Mouse (Mus musculus): ENCODE measurements around the gene Meig1. TPM values are rescaled to one million over a fixed set of nuclear protein-coding genes. Genes with fewer than 3 reads are reported as not detected.

Gene Meig1
- total RNA-seq (2014; fragmentation: Nextera tagmentation) = not detected in 2 replicates
- total RNA-seq (2017) = not detected in 2 replicates
- not detected in 2 replicates for polyA plus RNA-seq (2012)

DNA sequence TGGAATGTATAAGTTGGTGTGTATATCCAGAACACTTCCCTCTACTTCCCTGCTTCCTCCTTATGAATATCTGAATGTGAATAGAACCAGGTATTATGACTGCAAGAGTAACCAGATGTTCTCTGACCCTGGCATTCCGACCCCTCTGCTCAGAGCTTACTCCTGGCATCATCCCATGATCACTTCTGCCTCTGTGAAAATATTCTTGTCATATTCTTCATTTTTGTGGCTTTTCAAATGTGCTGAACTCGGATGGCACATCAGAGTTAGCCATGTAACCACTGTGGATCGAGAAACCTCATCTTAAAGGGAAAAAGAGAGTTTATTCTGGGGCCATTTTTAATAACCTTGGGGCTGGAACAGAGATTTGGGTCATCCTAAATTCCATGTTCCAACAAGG, at the start of gene Meig1:
Meig1 (minus strand) TSS at position 101 of the 400 bp plus-strand sequence.
- DNase-seq (ENCODE audit: low spot score) (no peak), ATAC-seq (ENCODE audit: extremely low read depth, insufficient number of reproducible peaks, low FRiP score, poor library complexity, severe bottlenecking) (no peak)
- Histone ChIP-seq H3K9me3 (replicated peaks) (no peaks in the 10 kb centered on the region), H3K4me1 (ENCODE audit: insufficient read depth, low read depth, low read length) (peaks cover 35% of the 10 kb centered on the region), H3K27me3 (ENCODE audit: insufficient read depth, low read length) (peaks cover 9% of the 10 kb centered on the region; the same call in 1 of the 2 replicates), H3K4me3 (ENCODE audit: low read depth, low read length) (no peak within 1 kb of the TSS; the same call in 1 of the 2 replicates), H3K36me3 (replicated peaks) (peaks cover 18% of the 10 kb centered on the region)
- TF ChIP-seq TAL1 (conservative IDR thresholded peaks at IDR 0.05; ENCODE audit: low read depth, low read length) (no peak), GATA2 (IDR thresholded peaks at IDR 0.05; ENCODE audit: borderline replicate concordance, low read depth, low read length) (no peak)

DNA sequence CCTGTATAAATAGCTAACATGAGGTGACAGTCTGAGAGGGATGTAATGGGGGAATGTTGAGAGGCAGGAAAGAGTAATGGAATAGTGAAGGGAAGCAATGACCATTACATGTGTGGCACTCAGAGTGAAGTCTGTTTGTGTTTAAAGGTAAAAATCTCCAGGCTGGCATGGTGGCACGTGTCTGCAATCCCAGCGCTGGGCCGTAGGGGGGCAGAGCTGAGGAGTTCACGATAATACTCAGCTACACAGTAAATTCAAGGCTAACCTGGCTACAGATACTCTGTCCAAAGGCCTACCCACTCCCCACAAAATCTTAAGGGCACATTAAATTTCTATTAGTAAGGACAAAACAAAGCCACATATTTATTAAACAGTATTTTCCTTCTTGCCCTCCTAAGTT, 34.1 kb upstream of the Meig1 start:
- DNase-seq (ENCODE audit: low spot score) = no peak
- peaks cover 81% of the 10 kb centered on the region for H3K36me3 ChIP-seq (replicated peaks)
- peak; percentile 57; the same call in 1 of the 2 replicates for ATAC-seq (ENCODE audit: extremely low read depth, insufficient number of reproducible peaks, low FRiP score, poor library complexity, severe bottlenecking)

DNA sequence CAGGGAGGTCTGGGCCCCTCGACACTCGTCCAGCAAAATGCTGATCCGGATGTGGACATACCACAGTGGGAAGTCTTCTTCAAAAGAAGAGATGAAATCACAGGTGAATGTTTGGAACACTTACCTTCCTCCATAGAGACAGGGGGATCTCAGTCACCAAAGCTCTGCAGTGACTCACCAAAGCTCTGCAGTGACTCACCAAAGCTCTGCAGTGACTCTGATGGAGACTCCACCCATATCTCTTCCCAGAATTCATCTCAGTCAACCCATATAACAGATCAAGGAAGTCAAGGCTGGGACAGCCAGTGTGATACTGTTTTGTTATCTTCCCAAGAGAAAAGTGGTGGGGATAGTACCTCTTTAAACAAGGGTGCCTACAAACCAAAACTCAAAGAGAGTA, 30.6 kb upstream of the Meig1 start:
- Histone ChIP-seq H3K36me3 (replicated peaks) (peaks cover 91% of the 10 kb centered on the region), H3K4me1 (ENCODE audit: insufficient read depth, low read depth, low read length) (peaks cover 10% of the 10 kb centered on the region), H3K4me3 (ENCODE audit: low read depth, low read length) (no peak overlapping the region), H3K9me3 (replicated peaks) (no peaks in the 10 kb centered on the region), H3K27me3 (ENCODE audit: insufficient read depth, low read length) (no peaks in the 10 kb centered on the region)
- no peak for TF ChIP-seq GATA2 (IDR thresholded peaks at IDR 0.05; ENCODE audit: borderline replicate concordance, low read depth, low read length)
- no peak for TF ChIP-seq CTCF (IDR thresholded peaks at IDR 0.05; ENCODE audit: low read depth, low read length)
- TF ChIP-seq TAL1 (conservative IDR thresholded peaks at IDR 0.05; ENCODE audit: low read depth, low read length) = no peak
- TF ChIP-seq POLR2AphosphoS5 (IDR thresholded peaks at IDR 0.05; ENCODE audit: insufficient replicate concordance, low read depth, low read length) = no peak
- no peak for TF ChIP-seq GATA1 (IDR thresholded peaks at IDR 0.05; ENCODE audit: borderline replicate concordance, low read length)
- DNase-seq (ENCODE audit: low spot score) (no peak), ATAC-seq (ENCODE audit: extremely low read depth, insufficient number of reproducible peaks, low FRiP score, poor library complexity, severe bottlenecking) (no peak)

More for the DNA sequence above, 34.1 kb upstream of the Meig1 start:
- H3K4me3 ChIP-seq (ENCODE audit: low read depth, low read length) = no peak overlapping the region
- TF ChIP-seq CTCF (IDR thresholded peaks at IDR 0.05; ENCODE audit: low read depth, low read length) (0 out of 2 replicates have a peak, but pooled peaks have one; percentile 23), GATA1 (IDR thresholded peaks at IDR 0.05; ENCODE audit: borderline replicate concordance, low read length) (no peak)
- H3K27me3 ChIP-seq (ENCODE audit: insufficient read depth, low read length) = no peaks in the 10 kb centered on the region
- H3K9me3 ChIP-seq (replicated peaks) = no peaks in the 10 kb centered on the region
- H3K4me1 ChIP-seq (ENCODE audit: insufficient read depth, low read depth, low read length) = no peaks in the 10 kb centered on the region

DNA sequence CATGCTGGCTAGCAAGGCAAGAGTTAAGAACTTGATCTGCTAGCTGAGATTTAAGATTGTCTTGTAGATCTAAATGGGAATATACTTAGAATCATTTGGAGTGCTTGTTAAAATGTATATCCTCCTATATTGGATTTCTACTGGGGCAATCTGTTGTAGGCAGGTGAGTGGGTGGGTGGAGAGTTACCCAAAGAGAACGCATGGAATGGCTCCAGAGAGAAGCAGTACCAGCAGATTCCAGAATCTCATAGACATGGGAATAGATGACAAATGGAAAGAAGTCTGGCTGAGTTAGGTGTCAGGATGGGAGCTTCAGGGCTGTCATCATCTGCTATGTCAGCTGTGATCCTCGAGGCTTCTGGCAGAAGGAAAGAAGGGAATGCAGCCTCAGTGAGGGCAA, 27.0 kb upstream of the Meig1 start:
- peaks cover 95% of the 10 kb centered on the region for H3K36me3 ChIP-seq (replicated peaks)
- no peak for ATAC-seq (ENCODE audit: extremely low read depth, insufficient number of reproducible peaks, low FRiP score, poor library complexity, severe bottlenecking)
- H3K4me1 ChIP-seq (ENCODE audit: insufficient read depth, low read depth, low read length) = peaks cover 26% of the 10 kb centered on the region

DNA sequence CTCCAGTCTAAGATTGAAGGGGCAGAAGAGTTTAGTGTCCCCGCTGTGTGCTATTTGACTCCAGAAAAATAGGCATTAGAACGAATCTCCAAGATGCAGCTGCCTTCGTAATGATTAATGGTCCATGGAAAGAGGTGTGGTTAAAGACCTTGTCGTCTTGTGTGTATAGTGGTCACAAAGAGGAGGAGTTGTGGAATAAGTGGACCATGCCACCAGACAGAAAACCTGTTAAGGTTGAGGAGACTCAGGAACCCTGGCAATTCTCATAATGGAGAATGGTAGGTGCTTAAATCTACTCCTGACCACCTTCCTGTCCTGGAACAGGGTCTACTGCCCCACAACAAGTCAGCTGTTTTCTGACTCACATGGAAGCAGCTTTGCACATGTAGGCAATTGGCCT, 23.5 kb upstream of the Meig1 start:
- TF ChIP-seq GATA2 (IDR thresholded peaks at IDR 0.05; ENCODE audit: borderline replicate concordance, low read depth, low read length) = no peak
- Histone ChIP-seq H3K4me3 (ENCODE audit: low read depth, low read length) (no peak overlapping the region), H3K9me3 (replicated peaks) (no peaks in the 10 kb centered on the region), H3K36me3 (replicated peaks) (peaks cover 95% of the 10 kb centered on the region), H3K27me3 (ENCODE audit: insufficient read depth, low read length) (no peaks in the 10 kb centered on the region), H3K4me1 (ENCODE audit: insufficient read depth, low read depth, low read length) (peaks cover 26% of the 10 kb centered on the region)
- DNase-seq (ENCODE audit: low spot score) = no peak
- ATAC-seq (ENCODE audit: extremely low read depth, insufficient number of reproducible peaks, low FRiP score, poor library complexity, severe bottlenecking) = no peak

More for the DNA sequence above, 27.0 kb upstream of the Meig1 start:
- Histone ChIP-seq H3K9me3 (replicated peaks) (no peaks in the 10 kb centered on the region), H3K4me3 (ENCODE audit: low read depth, low read length) (no peak overlapping the region), H3K27me3 (ENCODE audit: insufficient read depth, low read length) (no peaks in the 10 kb centered on the region)
- no peak for TF ChIP-seq POLR2AphosphoS5 (IDR thresholded peaks at IDR 0.05; ENCODE audit: insufficient replicate concordance, low read depth, low read length)
- no peak for TF ChIP-seq GATA2 (IDR thresholded peaks at IDR 0.05; ENCODE audit: borderline replicate concordance, low read depth, low read length)
- TF ChIP-seq TAL1 (conservative IDR thresholded peaks at IDR 0.05; ENCODE audit: low read depth, low read length) = no peak
- no peak for TF ChIP-seq GATA1 (IDR thresholded peaks at IDR 0.05; ENCODE audit: borderline replicate concordance, low read length)
- no peak for TF ChIP-seq CTCF (IDR thresholded peaks at IDR 0.05; ENCODE audit: low read depth, low read length)
- DNase-seq (ENCODE audit: low spot score) = no peak

DNA sequence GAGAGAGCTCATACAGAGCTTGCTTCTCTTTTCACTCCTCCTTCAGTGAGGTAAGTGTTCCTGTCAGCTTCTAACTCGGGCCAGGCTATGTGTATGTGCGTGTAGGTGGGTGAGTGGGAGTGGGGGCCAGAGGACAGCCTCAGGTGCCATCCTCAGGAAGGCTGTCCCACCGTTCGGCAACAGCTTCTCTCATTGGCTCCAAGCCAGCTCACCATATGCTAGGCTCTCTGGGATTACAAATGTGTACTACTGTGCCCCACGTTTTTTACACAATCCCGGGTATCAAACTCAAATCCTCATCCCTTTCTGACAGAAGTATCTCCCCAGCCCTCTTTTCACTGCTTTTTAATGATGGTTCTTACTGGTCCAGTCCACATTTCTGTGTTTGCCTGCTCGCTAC, 21.8 kb upstream of the Meig1 start:
- no peak for ATAC-seq (ENCODE audit: extremely low read depth, insufficient number of reproducible peaks, low FRiP score, poor library complexity, severe bottlenecking)
- H3K36me3 ChIP-seq (replicated peaks) = peaks cover 93% of the 10 kb centered on the region
- peaks cover 26% of the 10 kb centered on the region for H3K4me1 ChIP-seq (ENCODE audit: insufficient read depth, low read depth, low read length)
- DNase-seq (ENCODE audit: low spot score) = no peak
- no peaks in the 10 kb centered on the region for H3K27me3 ChIP-seq (ENCODE audit: insufficient read depth, low read length)
- TF ChIP-seq TAL1 (conservative IDR thresholded peaks at IDR 0.05; ENCODE audit: low read depth, low read length) (no peak), CTCF (IDR thresholded peaks at IDR 0.05; ENCODE audit: low read depth, low read length) (no peak), POLR2AphosphoS5 (IDR thresholded peaks at IDR 0.05; ENCODE audit: insufficient replicate concordance, low read depth, low read length) (no peak), GATA1 (IDR thresholded peaks at IDR 0.05; ENCODE audit: borderline replicate concordance, low read length) (no peak), GATA2 (IDR thresholded peaks at IDR 0.05; ENCODE audit: borderline replicate concordance, low read depth, low read length) (no peak)
- no peak overlapping the region for H3K4me3 ChIP-seq (ENCODE audit: low read depth, low read length)
- no peaks in the 10 kb centered on the region for H3K9me3 ChIP-seq (replicated peaks)

DNA sequence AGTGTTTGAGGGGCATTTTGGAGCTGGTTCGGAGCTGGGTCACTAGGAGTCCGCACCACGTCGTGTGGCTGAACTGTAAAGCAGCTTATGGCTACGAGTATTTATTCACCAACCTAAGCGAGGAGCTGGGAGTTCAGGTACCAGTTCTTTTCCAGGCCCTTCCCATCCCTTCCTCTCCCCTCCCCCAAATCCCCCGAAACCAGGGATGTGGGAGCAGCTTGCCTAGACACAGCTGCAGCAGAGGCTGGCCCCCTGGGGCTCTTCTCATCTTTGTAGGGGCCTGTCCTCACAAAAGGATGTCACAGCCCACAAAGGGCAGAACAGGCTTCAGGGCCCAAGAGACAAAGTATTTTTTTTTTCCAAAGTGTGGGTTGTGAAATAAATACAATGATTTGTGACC, 15.5 kb upstream of the Meig1 start:
- Histone ChIP-seq H3K27me3 (ENCODE audit: insufficient read depth, low read length) (no peaks in the 10 kb centered on the region), H3K9me3 (replicated peaks) (no peaks in the 10 kb centered on the region), H3K4me1 (ENCODE audit: insufficient read depth, low read depth, low read length) (peaks cover 4% of the 10 kb centered on the region; the same call in 1 of the 2 replicates), H3K36me3 (replicated peaks) (peaks cover 79% of the 10 kb centered on the region), H3K4me3 (ENCODE audit: low read depth, low read length) (no peak overlapping the region)
- TF ChIP-seq TAL1 (conservative IDR thresholded peaks at IDR 0.05; ENCODE audit: low read depth, low read length) (no peak), GATA1 (IDR thresholded peaks at IDR 0.05; ENCODE audit: borderline replicate concordance, low read length) (no peak), CTCF (IDR thresholded peaks at IDR 0.05; ENCODE audit: low read depth, low read length) (no peak), GATA2 (IDR thresholded peaks at IDR 0.05; ENCODE audit: borderline replicate concordance, low read depth, low read length) (no peak), POLR2AphosphoS5 (IDR thresholded peaks at IDR 0.05; ENCODE audit: insufficient replicate concordance, low read depth, low read length) (no peak)
- DNase-seq (ENCODE audit: low spot score) (no peak), ATAC-seq (ENCODE audit: extremely low read depth, insufficient number of reproducible peaks, low FRiP score, poor library complexity, severe bottlenecking) (no peak)

All from G1E (cell line).